Mouse (Mus musculus): ENCODE measurements at regions not wholly inside any gene's neighbourhood (a gene's known extent, or its start where the extent isn't known, plus 50 kb on each side); places are given as distances from the start of the nearest gene placed in this dataset.

- no peak for TF ChIP-seq CTCF (IDR thresholded peaks at IDR 0.05; ENCODE audit: low read depth)
- TF ChIP-seq EP300 (optimal IDR thresholded peaks at IDR 0.05): no peak
These were observed 154.7 kb upstream of the Tmtc1 start for GRCm38 (mm10) chr6:148598746-148599337.

Data from stomach, postnatal 0 days (tissue).